Mouse (Mus musculus) lung, postnatal 25 days (tissue): ENCODE data around the gene Nnat.
"Not testable (repeated sequence)": the region's sequence is repeated elsewhere in the genome, so short reads cannot be mapped to it uniquely, and the experiment has no call there.

Experiments
- DNase-seq: peaks from one replicate; pipeline ENCODE4 v3.0.0; 2022; ENCODE audit warnings: low spot score

Gene Nnat

GRCm38 (mm10) chr2:157552158-157552886, 7.6 kb upstream of the Nnat start:
- DNase-seq, result peak; percentile 69

DNA sequence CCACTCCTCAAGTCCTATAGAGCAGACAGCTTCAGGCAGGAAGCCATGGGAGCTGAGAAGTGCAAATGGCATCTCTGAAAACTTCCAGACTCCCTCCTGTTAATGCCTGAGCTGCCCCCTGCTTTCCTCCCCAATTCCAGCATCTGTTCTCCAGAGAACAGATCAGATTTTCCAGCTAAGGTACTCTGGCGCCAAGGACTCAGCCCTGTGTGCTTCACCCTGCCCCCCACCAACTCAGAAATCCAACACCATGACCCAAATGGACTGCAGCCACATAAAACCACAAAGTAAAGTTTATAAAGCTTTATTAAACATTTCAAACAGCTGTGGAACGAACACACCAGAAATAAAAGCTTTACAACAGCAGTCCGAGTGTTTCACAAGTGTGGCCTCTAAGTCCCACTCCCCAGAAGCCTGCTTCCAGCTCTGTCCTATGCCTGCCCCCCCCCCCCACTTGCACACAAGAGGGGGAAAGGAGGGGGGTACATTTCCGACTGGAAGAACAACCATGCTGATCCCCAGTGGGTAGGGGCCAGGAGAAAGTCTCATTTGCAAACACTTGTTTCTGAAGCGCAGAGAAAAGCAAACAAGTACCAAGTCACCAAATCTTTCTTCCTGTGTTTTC, 3.7 kb upstream of the Nnat start:
- DNase-seq, result peak; percentile 45

DNA sequence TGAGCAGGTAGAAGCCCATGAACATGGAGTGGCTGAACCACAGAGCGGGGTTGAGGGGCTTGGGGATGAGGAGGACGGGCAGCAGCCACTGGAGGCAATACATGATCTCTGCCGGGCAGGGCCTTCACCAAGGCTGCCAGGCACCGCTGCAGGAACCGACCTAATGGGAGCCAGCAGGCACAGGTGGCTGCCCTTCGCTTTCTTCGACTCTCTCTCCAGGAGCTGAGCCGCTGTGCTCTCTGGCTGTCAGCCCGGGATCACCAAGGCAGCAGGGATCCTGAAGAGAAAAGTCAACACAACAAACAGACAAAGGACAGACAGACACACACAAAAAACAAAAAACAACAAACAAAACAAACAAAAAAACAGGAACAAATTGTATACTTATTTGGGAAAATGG, 1.8 kb upstream of the Nnat start:
- DNase-seq, result no peak

- no peak for DNase-seq
These were observed 1.4 kb upstream of the Nnat start for GRCm38 (mm10) chr2:157558520-157558919.

GRCm38 (mm10) chr2:157559440-157559839, 438 bp upstream of the Nnat start:
- DNase-seq, result no peak

GRCm38 (mm10) chr2:157560302-157560701, 424 bp downstream of the Nnat start:
- DNase-seq, result no peak

DNA sequence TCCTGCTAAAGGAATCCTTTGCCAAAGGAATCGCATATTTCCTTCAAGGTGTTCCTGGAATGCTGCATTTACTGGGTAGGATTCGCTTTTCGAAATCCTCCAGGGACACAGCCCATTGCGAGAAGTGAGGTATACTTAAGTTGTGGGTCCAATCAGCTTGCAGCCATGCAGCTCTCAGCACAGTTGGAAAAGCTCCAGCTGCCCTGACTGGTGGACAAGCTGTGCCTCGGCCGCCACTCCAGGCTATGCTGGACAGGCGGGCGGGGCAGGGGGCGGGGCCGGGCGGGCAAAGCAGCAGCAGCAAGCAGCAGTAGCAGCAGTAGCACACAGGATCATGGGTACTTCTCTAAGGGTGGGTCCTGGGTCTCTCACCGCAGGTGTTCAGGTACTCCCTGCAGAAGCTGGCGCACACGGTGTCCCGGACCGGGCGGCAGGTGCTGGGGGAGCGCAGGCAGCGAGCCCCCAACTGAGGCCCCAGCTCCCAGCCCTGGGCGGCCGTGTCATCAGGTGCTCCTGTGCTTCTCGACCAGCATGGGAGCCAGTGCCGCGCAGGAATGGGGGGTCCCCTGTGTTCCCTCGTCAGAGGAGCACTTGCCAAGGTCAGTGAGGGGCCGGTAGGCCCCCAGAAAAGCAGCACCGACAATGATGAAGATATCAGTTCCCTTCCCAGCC, 1.4 kb downstream of the Nnat start:
- DNase-seq, result peak; percentile 92

DNA sequence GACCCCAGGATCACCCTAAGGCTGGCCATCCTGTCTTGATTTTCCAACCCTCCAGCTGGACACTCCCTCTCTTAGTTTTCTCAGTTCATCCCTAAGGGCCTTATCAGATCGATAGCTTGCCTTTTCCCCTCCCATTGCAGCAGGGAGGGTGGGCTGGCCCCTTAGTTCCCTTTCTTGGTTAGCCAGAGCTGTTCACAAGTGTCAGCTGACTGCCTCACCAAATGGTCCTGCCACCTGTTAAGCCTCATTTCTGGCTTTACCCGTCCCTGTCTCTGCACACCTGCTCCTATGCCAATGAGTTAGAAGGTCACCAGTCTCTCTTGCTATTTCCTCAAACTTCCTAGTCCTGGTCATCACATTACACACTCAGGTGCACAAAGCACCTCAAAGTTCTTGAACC, 3.2 kb downstream of the Nnat start:
- no peak for DNase-seq

DNA sequence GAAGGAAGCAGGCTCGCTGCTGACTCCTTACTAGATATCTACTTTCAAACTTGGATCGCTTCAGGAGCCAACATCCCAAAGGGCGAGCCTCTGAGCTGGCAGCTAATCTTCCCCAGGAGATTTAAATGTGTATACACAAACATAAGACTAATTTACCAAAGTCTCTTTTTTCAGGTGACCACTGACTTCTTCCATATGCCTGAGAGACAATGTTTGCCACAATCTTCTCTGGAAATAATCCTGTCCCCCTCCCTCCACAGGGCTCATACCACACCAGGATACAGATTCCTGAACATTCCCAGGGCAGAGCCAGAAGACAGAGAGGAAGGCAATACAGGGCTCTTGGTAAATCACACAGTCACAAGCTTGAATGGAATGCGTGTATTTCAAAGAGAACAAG, 4.8 kb downstream of the Nnat start:
- no peak for DNase-seq

DNA sequence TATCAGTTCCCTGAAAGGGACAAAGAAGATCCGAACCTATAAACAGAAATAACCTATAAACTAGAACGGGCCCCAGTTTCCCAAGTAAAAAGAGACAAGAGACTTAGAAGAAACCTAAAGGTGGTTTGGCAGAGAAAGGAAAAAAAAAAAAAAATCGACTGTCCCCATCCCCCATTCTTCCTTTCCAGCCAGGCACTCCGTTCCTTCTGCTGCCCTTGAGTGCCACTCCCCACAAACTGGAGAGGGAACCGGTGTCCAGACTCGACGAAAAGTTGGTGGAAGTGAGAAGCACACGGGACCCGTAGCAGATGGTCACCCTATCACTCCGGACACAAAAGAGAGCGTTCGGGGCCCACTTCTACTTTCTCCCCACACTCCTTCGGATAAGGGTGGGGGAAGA, 5.6 kb downstream of the Nnat start:
- DNase-seq, result peak; percentile 57

GRCm38 (mm10) chr2:157565898-157566259, 6.0 kb downstream of the Nnat start:
- no peak for DNase-seq

DNA sequence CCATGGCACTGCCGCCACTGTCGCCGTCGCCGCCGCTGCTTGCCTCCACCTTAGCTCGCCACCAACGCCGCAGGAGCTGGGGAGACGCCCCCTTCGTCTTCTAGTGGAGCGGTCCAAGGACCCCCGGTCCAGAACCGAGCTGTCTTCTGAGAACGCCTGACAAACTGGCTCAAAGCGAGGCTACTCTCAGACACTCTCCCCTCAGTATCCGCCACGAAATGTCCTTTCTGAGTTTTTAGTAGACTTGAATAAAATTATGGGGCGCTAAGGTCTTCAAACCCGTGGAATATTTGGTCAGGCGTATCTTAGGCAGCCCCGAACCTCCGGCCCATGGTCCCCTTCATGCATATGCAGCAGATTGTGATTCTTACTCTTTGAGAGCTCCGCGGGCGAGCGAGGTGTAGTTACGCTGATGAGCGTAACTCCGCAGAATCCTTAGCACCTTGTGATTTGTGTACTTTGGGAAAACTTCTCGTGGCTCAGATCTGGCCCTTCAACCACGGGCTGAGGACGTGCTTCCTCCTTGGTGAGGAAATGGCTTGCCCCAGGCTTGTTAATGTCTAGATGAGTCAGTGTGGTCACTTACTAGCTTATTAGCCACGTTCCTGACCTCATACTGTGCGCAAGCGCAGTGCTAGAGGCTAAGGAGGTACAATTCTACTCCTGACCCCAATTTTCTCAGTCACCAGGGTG, 6.5 kb downstream of the Nnat start:
- DNase-seq, result peak; percentile 87

- no peak for DNase-seq
These were observed 7.5 kb downstream of the Nnat start for GRCm38 (mm10) chr2:157567235-157567961.

GRCm38 (mm10) chr2:157568881-157569280, 9.0 kb downstream of the Nnat start:
- no peak for DNase-seq

GRCm38 (mm10) chr2:157569796-157570485, 10.1 kb downstream of the Nnat start:
- DNase-seq, result no peak

DNA sequence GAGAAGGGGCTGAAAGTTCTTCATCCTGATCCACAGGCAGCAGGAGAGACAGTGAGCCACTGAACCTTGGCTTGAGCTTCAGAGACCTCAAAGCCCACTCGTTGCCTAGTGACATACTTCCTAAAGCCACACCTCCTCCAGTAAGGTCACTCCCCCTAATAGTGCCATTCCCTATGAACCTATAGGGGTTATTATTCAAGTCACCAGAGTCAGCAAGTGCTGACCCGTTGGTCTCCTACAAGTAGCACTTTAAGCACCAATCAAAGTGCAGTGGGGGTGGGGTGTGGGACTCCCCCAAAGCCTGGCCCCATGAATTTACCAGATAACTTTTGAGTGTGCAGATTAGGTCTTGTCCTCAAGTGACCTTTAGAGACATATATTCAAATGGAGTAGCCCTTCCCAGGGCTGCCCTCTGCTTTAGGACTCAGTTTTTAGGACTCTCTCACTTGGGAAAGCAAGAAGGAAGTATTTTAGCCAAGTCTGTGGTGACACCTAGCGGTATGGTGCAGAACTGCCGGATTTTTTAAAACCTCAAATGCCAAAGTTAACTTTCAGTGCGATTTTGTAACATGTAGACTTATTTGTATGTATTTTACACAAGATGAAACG, 11.4 kb downstream of the Nnat start, which contains the start of gene Blcap:
Gene Blcap, minus strand, starts transcription at position 51 of the 609 bp plus-strand sequence.
- DNase-seq, result peak; percentile 48

DNA sequence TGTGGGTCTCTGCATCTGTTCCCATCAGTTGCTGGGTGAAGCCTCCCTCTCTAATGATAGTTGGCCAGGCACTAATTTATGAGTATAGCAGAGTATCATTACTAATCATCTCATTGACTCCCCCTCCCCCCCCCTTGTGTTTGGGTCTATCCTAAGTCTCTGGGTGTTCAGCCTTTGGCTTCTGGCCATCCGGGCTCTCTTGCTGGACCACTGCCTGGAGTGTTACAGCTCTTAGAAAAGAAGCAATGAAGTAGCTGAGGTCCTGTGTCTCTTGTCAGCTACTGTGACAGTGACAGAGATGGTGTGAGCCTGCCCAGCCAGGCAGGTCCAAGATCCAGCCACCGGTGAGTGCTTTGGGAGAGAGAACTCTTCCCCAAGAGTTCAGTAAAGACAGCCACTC, 12.9 kb downstream of the Nnat start:
- DNase-seq, result no peak

DNA sequence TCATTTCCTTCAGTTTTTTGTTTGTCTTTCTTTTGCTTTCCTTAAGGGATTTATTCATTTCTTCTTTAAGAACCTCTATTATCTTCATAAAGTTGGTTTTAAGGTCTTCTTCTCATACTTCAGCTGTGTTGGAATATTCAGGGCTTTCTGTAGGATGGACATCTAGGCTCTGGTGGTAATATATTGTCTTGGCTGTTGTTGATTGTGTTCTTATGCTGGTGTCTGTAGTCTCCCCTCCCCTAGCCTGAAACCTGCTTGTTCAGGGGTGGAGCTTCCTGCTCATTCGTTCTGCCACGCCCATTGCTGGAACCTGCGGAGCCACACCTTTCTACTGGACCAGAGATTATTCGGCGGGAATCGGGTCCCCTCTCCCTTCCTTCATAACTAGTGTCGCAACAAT, 25.5 kb downstream of the Nnat start:
- DNase-seq, result not testable (repeated sequence)

DNA sequence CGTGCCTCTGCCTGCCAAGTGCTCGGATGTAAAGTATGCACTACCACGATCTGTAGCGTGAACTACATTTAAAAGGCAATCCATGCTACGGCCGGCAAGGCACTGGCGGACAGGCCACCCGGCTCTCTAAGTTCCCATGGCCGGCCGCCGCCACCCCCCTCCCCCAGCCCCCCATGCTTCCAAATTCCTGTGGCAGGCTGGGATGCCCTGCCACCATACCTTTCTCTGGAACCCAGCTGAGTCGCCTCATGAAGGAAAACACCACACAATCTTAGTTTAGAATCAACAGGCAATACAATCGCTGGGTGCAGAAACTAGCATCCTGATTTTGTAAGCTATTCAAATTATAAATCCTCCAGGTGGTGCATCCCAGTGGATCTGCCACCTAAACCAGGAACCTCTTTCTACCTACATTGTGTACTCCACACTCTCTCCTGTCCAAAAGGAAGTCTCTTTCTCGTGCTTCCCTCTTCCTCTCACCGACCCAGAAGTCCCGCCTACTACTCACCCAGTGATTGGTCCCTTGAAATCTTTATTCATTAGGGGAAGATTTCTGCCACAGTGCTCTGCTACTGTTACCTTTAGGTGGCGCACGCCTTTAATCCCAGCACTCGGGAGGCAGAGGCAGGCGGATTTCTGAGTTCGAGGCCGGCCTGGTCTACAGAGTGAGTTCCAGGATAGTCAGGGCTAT, 37.1 kb downstream of the Nnat start:
- DNase-seq, result no peak

DNA sequence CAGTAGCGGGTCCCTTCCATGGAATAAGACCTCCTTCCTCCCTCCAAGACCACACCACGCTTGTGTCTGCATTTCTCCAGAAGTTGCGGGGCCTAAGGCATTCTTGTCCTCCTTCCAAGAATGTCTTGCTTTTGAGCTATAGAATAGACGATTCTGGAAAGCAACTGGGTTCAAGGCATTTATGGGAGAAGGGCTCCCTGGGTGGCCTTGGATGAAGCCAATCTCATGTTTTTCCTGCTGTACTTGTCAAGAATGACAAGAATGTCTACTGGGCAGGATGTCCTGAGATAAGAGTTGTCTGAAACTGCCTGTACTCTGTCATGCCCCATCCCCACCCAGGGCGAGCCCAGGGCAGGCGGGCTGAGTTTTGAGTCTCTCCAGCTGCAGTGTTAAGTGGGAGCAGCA, 41.6 kb downstream of the Nnat start:
- DNase-seq, result peak; percentile 14
